Mouse (Mus musculus): ENCODE measurements around the gene Cenpu. TPM values are rescaled to one million over a fixed set of nuclear protein-coding genes. Genes with fewer than 3 reads are reported as not detected.

Cenpu gene
- total RNA-seq, 2 experiments from 2014 or later = 2.7 to 3.6 TPM

DNA sequence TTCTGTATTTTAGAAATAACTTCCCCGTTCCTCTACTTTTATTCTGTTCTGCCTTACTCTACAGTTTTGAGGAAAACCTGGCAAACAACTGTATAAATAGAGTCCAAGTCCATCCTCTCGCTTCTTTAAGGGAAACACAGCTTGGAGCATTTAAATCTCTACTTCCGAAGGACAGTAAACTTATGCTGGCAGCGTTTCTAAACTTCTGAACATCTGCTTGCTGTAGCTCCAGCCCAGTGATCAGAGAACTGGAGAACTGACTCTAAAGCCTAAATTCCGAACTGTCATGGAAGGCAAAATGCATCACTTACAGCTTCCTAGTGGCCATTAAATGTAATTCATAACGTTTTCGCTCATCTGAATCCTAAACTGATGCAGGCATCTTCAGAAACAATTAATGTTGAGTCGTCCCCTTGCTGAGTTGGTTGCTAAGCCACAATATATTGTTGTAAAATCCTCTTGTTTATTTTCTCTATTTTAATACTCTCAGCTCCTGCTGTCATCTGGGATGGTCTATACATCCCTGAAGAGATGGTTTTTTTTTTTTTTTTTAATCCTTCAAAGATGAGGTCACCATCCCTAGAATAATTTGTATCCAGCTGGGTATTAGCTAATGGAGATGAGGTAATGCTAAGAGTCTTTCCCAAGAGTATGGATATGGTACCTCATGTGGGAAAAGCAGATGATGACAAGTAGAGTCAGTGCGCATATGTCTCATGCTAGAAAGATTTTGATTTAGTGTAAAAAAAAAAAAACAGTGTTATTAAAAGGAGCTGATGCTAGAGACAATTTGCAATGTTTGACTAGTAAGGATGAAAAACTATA, 70.8 kb downstream of the Cenpu start:
- intact Hi-C loops (cut with DNase I) = no loop called here
- no peak for DNase-seq (ENCODE audit: extremely low spot score in 1 of 2, low spot score in 2 of 2)

- intact Hi-C loops (cut with DNase I) = no loop called here
- no peak for DNase-seq (ENCODE audit: extremely low spot score in 1 of 2, low spot score in 2 of 2)
Measured at GRCm38 (mm10) chr8:46625166-46625565, 73.3 kb downstream of the Cenpu start.

DNA sequence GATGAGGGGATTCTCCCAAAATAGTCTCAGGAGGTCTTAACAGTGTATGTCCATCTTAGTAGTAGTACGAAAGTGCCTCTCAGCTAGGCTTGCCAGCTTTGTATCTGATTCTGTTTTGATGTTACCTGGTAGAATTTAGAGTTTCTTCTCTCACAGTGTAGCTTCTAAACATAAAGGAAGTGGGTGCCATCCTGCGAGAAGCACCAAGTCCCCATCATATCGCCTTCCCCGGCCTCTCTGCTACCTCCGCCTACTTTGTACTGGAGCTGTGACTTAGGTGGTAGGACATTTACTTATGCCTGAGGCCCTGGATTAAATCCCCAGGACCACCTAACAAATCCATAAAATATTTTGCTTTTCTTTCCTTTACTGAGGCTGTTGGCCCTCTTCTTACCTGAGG, 74.8 kb downstream of the Cenpu start:
- intact Hi-C loops (cut with DNase I) = no loop called here
- no peak for DNase-seq (ENCODE audit: extremely low spot score in 1 of 2, low spot score in 2 of 2)

DNA sequence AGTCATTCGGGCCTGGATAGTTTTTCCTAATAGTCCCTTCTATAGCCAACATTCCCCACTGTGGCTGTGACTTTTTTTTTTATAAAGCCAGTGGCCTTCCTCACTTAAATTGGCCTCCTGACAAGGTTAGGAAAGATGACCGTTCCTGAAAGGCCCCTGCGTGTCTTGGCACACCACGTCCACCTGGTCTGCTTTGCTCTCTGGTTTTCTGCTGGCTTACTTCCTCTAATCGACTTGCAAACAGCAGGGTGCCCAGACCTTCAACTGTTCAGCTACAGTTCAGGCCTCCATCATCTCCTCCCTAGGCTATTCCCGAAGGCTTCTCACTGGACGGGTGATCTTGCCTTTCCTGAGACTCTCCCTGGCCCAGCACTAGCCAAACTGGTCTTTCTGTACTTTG, 76.1 kb downstream of the Cenpu start:
- intact Hi-C loops (cut with DNase I) = no loop called here
- DNase-seq (ENCODE audit: extremely low spot score in 1 of 2, low spot score in 2 of 2) = no peak

GRCm38 (mm10) chr8:46628645-46629044, 76.8 kb downstream of the Cenpu start:
- intact Hi-C loops (cut with DNase I) = no loop called here
- no peak for DNase-seq (ENCODE audit: extremely low spot score in 1 of 2, low spot score in 2 of 2)

Other genes with a start within 250 kb of the Cenpu start
- 10 to 100 TPM; 46.5 to 48.4 TPM for gene Acsl1, start 81.0 kb upstream of the Cenpu start, total RNA-seq (2021)
- 1 to 10 TPM; 4.3 to 6.5 TPM for gene Primpol, start 65.2 kb downstream of the Cenpu start, total RNA-seq (2021)
- gene Casp3, start 65.3 kb downstream of the Cenpu start, total RNA-seq (2021) = 10 to 100 TPM; 64.6 to 76.1 TPM
- 10 to 100 TPM; 30.3 to 36.5 TPM for gene Irf2, start 187.7 kb downstream of the Cenpu start, total RNA-seq (2021)